Mouse (Mus musculus): Measurements from ENCODE around the gene Dbx1. TPM values are rescaled to one million over a fixed set of nuclear protein-coding genes. Genes with fewer than 3 reads are reported as not detected.

Dbx1 gene
- total RNA-seq (2015; ENCODE audit: low replicate concordance) (not detected in 2 replicates), total RNA-seq (2017; ENCODE audit: low replicate concordance) (not detected in 2 replicates)

DNA sequence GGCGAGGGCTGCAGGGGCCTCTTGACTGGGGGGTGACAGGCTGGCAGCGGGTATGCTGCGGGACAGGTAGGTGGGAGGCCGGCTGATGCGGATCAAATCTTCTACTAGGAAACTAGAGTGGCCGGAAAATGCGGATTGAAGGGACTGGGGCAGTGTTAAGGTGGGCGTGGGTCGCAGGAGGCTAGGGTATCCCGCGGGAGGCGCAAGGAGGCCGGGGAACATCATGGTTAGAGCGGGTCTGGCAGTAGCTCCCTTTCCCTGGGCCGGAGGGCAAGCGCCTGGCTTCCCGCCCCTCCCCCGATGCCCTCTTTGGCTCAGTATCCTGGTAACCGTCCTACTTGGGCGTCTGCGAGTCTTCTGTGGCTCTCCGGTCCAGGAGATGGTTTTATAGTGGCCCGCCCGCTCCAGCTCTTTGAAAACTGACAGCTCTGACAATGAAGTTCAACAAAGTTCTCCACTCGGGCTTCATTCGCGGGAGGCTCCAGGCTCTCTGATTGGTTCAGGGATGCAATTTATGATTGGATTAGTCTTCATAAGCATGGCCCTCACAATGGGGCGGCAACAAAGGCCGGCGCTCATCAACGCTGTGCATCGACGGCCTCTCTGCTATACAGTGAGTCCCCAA is at the start of gene Dbx1:
TSS of gene Dbx1 (minus strand) at position 359 of the 625 bp plus-strand sequence.
- ATAC-seq (replicated peaks; ENCODE audit: low FRiP score, poor library complexity, severe bottlenecking): no peak

GRCm38 (mm10) chr7:49678826-49679377 is 42.3 kb upstream of the Dbx1 start:
- no peak for ATAC-seq (replicated peaks; ENCODE audit: low FRiP score, poor library complexity, severe bottlenecking)

DNA sequence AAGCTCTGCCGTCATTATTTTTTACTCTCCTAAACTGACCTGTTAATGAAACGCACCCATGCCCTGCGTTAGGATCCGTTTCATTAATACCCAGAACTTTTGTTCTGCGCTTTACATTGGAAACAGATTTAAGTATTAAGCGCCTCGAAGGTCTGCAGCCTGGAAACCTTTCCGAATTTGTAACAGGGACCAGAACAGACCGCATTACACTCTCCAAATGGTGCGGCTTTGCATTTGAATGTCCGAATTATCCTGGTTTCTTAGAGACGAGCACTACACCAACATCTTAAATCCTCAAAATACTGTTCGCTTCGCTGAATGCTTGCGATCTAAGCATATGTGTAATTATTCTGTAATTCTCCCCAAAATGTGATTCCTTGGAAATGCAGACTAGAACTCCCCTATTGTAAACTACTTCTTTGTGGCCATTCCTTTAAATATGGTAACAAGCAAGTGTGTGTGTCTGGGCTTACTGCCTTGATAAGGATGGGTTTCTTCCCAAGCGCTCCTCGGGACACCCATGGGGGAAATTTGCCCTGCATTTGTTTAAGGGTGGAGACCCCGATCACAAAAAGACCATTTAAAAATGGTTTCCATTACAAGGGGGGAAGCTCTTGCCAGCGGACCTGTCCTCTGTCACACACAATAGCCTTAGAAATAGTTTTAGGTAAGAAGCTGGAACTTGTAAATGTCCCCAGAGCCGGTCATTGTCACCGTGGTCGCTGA is 41.6 kb upstream of the Dbx1 start:
- ATAC-seq (replicated peaks; ENCODE audit: low FRiP score, poor library complexity, severe bottlenecking): no peak

- no peak for ATAC-seq (replicated peaks; ENCODE audit: low FRiP score, poor library complexity, severe bottlenecking)
These were observed 40.5 kb upstream of the Dbx1 start for GRCm38 (mm10) chr7:49677166-49677565.

DNA sequence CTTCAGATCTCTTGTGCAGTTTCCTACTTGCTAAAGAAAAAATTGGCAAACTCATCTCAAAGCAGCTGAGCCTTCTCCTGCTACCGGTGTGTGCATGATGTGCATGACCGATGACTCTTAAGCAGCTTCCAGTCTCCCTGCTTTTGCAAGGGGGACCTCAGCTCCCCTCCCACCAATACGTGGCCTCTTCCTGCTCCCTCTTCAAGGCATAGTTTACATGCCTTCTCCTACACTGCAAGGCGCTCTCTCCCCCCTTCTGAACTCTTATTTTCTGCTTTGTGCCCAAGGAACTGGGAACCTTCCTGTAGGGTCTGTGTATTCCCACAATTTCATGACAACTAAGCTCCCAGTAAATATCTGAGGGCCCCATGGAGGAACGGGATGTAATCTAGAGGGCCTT is 40.0 kb upstream of the Dbx1 start:
- no peak for ATAC-seq (replicated peaks; ENCODE audit: low FRiP score, poor library complexity, severe bottlenecking)

GRCm38 (mm10) chr7:49668260-49668857 is 31.7 kb upstream of the Dbx1 start:
- ATAC-seq (replicated peaks; ENCODE audit: low FRiP score, poor library complexity, severe bottlenecking): no peak

DNA sequence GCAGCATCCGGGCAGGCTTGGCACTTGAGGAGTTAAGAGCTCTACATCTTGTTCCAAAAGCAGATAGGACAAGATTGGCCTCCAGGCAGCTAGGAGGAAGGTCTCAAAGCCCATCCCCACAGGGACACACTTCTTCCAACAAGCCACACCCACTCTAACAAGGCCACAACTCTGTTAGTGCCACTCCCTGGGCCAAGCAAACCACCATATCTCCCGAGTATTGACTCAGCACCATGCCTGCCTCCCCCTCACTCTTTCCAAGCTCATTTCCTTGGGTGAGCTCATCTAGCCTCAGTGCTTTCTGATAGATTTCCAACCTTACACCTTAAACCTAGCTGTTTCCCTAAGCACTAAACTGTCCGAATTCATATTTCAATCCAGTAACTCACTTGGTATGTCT is 26.9 kb upstream of the Dbx1 start:
- no peak for ATAC-seq (replicated peaks; ENCODE audit: low FRiP score, poor library complexity, severe bottlenecking)

- ATAC-seq (replicated peaks; ENCODE audit: low FRiP score, poor library complexity, severe bottlenecking): no peak
These were observed 25.9 kb upstream of the Dbx1 start for GRCm38 (mm10) chr7:49662492-49663026.

- no peak for ATAC-seq (replicated peaks; ENCODE audit: low FRiP score, poor library complexity, severe bottlenecking)
These were observed 25.3 kb upstream of the Dbx1 start for GRCm38 (mm10) chr7:49661811-49662491.

DNA sequence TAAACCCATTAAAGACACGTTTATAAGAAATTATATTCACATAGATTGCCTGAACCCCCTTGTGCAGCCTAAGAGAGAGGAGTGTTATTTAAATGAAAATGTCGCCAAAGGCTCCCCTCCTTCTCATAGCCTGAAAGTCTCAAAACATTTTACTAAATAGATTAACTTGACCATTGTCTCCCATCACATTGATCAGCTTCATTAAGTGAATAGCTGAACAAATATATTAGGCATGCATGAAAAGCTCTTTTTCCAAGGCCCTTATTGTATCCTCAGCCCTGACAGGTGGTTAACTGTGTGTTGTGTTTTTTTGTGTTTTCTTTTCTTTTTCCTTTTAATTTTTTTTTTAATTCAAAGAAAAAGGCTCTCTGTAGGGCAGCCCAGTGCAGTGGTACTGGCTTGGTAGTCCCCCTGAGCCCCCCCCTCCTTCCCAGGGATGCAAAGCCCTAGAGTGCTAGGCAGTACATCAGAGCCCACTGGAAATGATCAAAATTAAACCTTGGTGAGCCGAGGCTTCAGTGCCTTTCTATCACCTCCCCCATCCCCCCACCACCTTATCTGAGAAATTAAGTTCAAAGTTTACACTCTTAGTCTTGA is 4.2 kb upstream of the Dbx1 start:
- no peak for ATAC-seq (replicated peaks; ENCODE audit: low FRiP score, poor library complexity, severe bottlenecking)

DNA sequence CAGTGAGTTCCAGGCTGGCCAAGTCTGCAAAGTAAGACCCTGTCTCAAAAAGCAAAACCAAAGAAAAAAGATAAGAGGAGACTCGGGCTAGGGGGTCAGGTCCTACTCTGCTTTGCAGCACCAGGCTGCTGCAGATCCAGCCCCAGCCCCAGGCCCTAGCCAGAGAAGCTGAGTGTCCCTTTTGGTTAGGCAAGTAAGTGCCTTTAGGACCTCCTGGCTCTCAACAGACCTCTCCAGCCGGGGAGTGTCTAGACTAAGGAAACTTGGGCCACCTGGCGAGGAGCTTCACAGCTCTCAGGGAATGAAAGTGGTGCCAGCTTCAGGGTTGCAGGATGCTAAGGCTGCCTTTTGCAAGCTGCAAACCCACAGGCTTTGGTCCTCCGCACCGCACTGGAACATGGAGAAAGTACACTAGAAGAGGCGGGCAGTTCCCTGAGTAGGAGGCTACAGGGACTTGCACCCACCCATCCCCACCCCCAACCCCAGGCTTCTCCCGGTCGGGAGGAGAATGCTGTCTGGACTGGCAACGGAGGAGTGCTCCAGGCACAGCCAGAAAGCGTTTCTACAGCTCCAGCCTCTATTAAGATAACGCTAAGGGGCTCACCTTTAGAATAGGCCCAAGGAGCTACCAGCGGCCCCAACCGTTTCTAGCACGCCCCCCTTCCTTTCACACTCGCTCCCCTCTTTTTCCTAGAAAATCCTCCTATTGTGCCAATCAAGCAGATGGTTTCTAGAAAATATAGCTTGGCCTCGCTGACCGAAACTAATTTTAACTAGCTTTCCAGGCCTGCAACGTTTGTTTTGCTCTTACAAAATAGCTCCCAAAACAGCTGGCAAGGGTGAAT is 3.4 kb upstream of the Dbx1 start:
- no peak for ATAC-seq (replicated peaks; ENCODE audit: low FRiP score, poor library complexity, severe bottlenecking)

DNA sequence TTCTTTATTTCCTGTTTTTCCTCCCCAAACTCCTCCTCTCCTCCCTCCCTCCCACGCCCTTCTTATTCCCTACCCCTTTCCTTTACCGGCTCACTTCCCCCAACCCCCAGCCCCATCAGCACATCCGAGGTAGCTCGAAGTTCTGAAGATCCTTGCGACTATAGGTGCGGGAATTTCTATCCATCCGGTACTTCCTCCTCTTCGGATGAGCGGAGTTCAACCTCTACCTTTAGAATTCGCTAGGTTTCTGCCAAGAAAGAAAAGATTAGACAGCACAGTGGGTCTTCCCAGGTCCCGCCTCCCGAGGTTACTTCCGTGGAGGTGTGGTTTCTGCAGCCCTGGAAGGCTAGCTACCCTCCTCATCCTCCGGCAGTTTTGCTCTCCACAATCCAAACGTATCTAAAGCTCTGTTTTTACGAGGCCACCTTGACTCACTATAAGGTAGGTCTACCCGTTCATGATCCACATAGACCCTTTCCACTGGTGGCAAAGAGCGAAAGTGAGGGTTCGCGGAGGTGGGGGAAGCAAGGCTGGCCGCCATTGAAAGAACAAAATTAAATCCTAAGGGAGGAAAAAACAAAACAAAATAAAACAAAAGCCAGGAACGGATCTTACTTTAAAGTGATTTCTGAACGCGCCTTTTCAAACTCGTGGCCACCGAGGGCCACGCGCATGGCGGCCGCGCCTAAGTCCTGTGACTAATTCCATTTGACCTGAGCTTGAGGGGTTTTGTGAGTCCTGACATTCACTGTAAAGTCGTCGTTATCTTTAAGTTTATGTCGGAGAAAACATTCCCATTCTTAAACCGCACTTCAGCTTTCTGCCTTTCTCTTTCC is 2.5 kb upstream of the Dbx1 start:
- ATAC-seq (replicated peaks; ENCODE audit: low FRiP score, poor library complexity, severe bottlenecking): no peak

- ATAC-seq (replicated peaks; ENCODE audit: low FRiP score, poor library complexity, severe bottlenecking): no peak
These were observed 1.4 kb upstream of the Dbx1 start for GRCm38 (mm10) chr7:49637851-49638663.

DNA sequence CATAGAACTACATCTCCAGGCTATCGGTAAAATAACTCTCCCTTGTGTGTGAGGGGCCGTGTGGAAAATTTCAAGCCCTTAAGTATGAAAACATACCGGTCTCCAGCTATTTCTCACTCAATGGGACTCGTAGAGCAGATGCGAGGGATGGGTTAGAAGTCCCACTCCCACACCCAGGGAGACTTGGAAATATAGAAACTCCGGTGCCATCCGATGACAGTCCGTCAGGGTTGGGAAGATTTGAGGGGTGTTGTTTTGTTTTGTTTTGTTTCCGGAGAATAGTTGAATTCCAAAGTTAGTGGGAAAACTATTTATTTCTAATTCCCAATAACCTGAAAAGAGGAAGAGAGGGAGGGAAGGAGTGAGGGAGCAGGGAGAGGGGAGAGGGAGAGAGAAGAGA is 632 bp upstream of the Dbx1 start:
- ATAC-seq (replicated peaks; ENCODE audit: low FRiP score, poor library complexity, severe bottlenecking): no peak

DNA sequence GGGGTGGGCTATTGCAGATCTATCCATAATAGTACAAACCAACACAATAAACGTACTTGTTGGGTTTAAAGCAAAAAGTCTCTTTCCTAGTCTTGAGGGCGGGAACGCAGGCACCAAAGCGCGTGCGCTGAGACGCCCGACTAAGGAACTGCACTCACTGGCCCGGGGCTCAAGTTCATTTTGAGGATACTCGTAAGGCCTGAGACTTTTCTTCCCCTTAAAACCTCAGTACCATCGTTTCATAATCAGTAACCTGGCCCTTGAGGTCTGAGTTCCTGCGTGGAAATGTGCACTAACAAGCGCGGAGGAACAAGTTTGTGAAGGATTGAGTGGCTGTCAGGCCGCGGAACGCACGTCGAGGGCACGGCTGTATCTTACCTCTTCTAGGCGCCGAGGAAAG is 678 bp downstream of the Dbx1 start:
- ATAC-seq (replicated peaks; ENCODE audit: low FRiP score, poor library complexity, severe bottlenecking): no peak

- no peak for ATAC-seq (replicated peaks; ENCODE audit: low FRiP score, poor library complexity, severe bottlenecking)
These were observed 1.5 kb downstream of the Dbx1 start for GRCm38 (mm10) chr7:49635074-49635621.
